Mouse (Mus musculus): ENCODE results near the gene Marveld1.

The Marveld1 gene

DNA sequence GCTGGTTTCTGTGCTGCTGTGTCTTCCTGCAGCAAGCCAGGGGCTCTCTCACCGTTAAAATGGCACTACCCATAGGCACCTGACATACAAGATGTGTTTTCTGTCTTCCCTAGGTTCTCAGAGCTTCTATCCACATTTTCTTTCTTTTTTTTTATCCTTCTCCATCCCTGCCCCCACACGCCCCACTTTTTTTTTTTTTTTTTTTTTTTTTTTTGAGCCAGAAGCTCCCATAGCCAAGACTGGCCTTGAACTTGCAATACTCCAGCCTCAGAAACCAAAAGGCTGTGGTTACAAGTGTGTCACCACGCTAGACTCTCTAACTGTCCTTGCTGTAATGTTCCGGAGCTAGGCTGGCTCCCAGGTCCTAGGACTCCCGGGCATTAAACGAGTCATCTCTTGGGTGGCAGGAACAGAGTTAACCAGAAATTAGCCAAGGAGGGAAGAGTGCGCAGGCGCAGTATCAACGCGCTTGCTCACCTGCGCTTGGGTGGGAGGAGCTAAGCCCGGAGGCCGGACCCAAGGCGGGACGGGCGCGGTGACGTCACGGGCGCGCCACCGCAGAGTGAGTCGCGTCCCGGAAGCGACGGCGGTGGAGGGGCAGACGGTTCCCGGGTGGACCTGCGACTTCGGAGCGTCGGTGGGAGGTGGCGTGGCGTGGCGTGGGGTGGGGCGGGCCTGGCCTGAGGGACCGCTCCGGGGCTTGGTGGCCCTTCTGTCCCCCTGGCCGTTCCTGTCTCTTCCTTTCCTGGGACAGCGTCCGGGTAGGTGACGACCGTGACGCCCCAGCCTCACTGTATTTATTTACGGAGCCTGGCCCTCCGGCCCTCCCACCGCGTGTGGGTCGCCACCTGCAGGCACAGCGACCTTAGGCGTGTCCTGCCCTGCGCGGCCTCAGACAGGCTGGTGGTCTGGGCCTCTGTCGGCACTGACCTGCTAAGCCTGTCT lies 23.1 kb downstream of the Marveld1 start:
- DNase-seq (ENCODE audit: low spot score) = peak; percentile 94

DNA sequence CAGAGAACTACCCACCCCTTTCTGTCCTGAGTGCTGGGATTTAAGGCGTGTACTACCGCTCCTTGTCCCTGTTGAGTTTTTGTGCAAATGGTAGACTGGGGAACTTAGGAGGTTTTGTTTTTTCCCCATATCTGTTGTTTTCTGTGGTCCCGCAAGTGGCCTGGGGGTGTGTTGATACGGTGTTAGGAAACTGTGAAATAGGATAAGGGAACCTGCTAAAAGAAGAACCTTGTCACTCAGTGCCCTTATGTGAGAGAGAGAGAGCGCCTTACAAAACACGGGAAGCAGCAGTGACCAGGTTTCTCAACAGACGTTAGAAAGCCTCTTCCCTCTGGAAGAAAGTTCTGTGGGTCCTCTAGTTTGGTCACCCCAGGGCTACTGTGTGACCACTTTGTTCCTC lies 29.6 kb downstream of the Marveld1 start:
- no peak for DNase-seq (ENCODE audit: low spot score)

DNA sequence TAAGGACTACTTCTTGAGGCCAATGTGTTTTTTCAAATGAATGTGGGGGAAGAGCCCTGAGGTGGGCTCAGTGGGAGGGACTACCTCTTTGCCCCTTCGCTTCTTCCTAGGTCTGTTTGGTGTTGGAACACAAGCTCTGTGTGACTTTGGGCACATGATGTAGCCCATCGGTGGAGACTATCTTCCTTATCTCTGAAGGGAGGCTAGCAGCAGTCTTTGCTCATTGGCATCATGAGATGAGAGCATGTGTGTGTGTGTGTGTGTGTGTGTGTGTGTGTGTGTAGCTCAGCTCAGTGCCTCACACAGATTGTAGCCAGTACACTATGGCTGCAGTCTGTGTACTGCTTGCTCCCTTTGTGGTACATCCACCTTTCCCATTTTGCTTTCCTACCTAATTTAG lies 30.3 kb downstream of the Marveld1 start:
- no peak for DNase-seq (ENCODE audit: low spot score)

DNA sequence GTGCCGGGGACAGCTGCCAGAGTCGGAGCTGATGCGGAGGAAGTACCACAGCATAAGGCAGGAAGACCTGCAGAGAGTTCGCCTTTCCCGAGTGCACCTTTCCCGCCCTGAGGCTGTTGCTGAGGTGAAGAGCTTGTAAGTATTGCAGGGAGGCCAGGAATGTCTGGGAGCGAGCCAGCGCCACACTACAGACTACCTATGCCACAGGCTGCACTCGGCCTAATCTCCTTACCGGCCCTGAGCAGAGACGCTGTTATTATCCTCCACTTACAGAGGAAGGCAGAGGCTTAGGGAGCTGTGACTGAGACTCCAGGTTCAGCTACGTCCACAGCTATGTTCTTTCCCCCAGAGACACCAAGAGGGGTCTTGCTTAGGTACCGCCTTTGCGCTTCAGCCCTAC lies 32.2 kb downstream of the Marveld1 start:
- DNase-seq (ENCODE audit: low spot score) = no peak

DNA sequence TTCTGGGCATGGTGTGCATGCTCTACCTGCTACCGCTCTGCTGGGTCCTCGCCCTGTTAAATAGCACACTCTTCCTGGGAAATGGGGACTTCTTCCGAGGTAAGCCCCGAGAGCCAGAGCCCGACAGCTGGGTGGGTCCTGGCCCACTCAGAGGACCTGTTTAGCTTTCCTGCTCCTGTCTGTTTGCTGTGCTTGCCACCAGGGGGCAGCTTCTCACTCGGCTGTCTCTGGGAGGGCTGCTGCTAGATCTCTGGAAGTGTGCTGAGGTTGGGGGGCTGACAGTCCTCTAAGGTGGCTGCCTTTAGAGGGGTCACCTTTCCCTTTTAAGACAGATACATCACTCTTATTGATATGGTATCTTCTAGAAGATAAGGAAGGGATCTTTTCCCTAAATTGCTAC lies 35.5 kb downstream of the Marveld1 start:
- DNase-seq (ENCODE audit: low spot score) = peak; percentile 37

DNA sequence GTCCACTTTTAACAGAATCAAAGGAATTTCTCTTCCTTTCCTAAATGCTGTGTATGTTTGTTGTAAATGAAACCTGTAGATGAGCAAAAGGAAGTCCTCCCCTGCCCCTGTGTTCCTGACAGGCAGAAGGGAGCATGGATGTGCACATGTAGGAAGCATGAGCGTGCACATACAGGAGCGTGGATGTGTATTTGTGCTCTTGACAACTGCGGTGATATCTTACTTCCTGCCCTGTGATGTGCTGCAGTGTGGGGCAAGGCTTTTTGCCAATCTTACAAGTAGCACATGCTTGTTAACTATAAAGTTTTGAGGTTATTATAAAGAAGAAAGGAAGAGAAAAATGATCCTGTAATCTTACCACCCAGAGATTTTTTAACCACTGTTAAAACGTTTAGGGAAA lies 42.5 kb downstream of the Marveld1 start:
- DNase-seq (ENCODE audit: low spot score) = no peak

DNA sequence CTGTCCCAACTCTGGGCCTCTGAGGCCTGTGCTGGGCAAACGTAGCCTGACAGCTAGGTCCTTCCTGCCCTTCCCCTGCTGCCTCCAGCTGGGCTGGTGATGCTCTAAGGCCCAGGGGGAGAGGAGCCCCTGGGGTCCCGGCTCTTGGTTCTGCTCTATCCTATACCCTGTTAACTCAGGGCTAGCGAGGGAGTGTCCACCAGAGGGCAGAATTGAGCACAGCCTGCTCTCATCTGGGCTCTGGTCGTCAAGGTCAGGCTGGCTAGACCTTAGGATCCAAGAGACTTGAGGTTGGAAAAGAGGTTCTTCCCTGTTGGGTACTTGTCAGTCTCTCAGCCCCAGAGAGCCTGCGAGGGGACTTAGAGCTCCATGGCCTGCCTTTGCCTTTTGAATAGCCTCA lies 43.3 kb downstream of the Marveld1 start:
- peak; percentile 85 for DNase-seq (ENCODE audit: low spot score)

DNA sequence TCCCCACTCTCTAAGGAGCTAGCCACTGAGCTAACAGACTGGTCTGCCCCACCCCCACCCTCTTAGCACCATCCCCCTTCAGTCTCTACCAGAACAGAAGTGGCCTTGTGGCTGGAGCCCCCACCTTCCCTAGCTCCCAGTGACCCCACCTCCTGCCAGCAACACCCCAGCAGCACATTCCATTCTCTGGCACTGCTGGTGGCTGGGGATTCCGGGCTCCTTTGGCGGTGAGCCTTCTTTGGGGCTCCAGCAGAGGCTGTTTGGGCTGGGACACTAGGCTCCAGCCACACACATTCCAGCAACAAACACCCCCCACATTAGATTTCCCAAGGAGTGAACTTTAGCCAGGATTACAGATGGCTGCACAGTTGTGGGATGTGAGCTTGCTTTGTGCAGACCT lies 46.1 kb downstream of the Marveld1 start:
- no peak for DNase-seq (ENCODE audit: low spot score)

DNA sequence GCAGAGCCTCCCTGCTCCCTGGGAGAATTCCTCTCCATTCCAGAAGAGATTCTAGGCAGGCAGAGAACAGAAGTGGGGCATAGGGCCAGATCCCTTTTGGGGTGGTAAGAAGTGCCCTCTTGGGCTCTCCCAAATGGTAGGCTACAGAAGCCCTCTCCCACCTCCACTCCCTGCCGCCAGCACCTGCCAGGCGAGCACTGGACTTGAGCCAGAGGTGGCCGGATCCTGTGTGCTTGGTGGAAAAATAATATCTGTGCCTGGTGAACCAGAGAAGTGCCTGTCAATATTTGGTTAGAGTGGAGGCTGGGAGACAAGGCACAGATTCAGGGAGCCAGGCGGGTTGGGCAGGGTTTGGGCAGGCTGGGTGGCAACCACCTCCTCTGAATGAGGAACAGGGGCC lies 49.2 kb downstream of the Marveld1 start:
- no peak for DNase-seq (ENCODE audit: low spot score)

DNA sequence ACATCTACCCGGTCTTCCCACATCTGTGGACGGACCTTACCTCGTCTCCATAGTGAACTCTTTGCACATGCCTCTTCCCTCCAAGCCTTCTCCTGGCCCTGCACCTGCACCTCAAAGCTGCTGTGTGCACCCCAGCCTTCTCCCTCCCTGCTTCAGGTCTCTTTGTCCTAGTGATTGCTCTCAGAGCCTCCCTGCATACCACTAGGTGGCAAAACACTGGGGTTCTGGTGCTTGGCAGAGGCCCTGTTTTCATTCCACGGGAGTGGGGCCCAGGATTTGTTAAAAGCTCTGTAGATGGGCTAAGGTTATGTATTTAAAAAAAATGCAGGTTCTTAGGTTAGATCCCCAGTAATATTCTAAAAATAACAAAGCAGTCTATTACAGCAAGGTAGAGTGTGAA lies 49.9 kb downstream of the Marveld1 start:
- no peak for DNase-seq (ENCODE audit: low spot score)

DNA sequence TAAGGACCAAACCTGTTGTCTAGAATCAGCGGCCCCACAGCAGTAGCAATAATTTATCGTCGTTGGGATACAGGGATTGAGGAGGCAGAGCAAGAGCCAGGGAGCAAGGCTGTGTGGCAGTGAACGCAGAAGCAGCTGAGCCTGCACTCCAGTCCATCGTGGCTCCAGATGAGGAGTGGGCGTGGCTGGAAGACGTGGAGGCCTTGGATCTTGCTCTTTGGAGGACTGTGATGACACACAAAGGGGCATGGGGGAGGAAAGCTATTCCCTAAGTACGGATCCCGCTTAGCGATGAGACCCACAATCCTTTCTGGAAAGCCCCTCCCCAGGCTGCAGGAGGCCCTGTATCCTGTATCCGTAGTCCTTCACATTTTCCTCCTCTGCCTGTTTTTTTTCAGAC lies 50.8 kb downstream of the Marveld1 start:
- DNase-seq (ENCODE audit: low spot score) = peak; percentile 51
